ENCODE assay signal across 8 mouse cellular contexts in the genomic region with DNA sequence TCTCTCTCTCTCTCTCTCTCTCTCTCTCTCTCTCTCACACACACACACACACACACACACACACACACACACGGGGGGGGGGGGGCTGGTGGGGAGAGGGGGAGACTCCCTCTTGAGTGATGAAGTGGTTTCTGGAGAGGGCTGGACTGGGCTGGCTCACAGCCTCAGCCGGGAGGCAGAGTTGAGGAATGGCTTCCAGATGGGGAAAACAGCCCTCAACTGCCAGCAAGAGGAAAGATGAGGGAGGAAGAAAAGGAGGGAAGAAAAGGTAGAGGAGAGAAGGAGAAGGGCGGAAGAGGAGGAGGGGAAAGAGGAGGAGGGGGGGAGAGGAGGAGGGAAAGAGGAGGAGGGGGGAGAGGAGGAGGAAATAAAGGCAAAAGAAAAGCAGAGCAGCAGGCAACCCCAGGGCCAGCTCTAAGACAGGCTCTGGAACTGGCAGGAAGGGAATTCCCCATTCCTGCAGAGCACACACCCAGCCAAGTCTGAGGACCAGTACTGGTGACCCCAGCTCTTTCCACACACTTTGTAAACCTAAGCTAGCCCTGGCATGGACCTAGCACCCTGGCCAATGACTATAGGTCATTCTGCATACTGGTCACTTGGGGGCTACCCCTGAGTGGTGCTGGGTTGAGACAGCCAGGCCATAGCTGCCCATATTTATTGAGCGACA. TPM values are rescaled to one million over a fixed set of nuclear protein-coding genes. Genes with fewer than 3 reads are reported as not detected.
A peak's percentile ranks its signal among the peaks of the same experiment; 100 is the strongest.
DNase-seq lines count a peak whose midpoint lies in the region; ATAC-seq and TF ChIP-seq lines count a peak whose summit lies in the region.

No protein-coding gene starts in this region.

- peak overlapping the region; percentile 63 for H3K27ac ChIP-seq in layer of hippocampus, adult 2 months
- peak overlapping the region; percentile 40; the same call in 1 of the 2 replicates for H3K27ac ChIP-seq in forebrain, embryonic 13.5 days
- peak overlapping the region; percentile 80 for H3K27ac ChIP-seq in hindbrain, embryonic 13.5 days
- H3K27ac ChIP-seq in limb, embryonic 15.5 days: peak overlapping the region; percentile 98
- H3K27ac ChIP-seq in neural tube, embryonic 14.5 days (ENCODE audit: low read depth, low read length): peak overlapping the region; percentile 49

- 50% methylated on average over 4 of the region's 4 CpGs for WGBS in forebrain, embryonic 13.5 days
- 63% methylated on average over 3 of the region's 4 CpGs for WGBS in hindbrain, embryonic 13.5 days
- WGBS in limb, embryonic 15.5 days: 28% methylated on average over 3 of the region's 4 CpGs
- WGBS in neural tube, embryonic 14.5 days: 33% methylated on average over 4 of the region's 4 CpGs

- H3K9ac ChIP-seq in forebrain, embryonic 13.5 days: no peak overlapping the region
- no peak overlapping the region for H3K9ac ChIP-seq in hindbrain, embryonic 13.5 days
- H3K9ac ChIP-seq in limb, embryonic 15.5 days: no peak overlapping the region
- no peak overlapping the region for H3K9ac ChIP-seq in neural tube, embryonic 14.5 days (replicated peaks; ENCODE audit: low read depth, low read length)

- no peaks in the 10 kb centered on the region for H3K9me3 ChIP-seq in forebrain, embryonic 13.5 days (replicated peaks)
- no peaks in the 10 kb centered on the region for H3K9me3 ChIP-seq in hindbrain, embryonic 13.5 days
- no peaks in the 10 kb centered on the region for H3K9me3 ChIP-seq in limb, embryonic 15.5 days
- H3K9me3 ChIP-seq in neural tube, embryonic 14.5 days (ENCODE audit: control insufficient read depth, low read length): no peaks in the 10 kb centered on the region

- H3K36me3 ChIP-seq in forebrain, embryonic 13.5 days (ENCODE audit: poor library complexity, severe bottlenecking): no peaks in the 10 kb centered on the region
- H3K36me3 ChIP-seq in hindbrain, embryonic 13.5 days: no peaks in the 10 kb centered on the region
- H3K36me3 ChIP-seq in limb, embryonic 15.5 days: no peaks in the 10 kb centered on the region
- H3K36me3 ChIP-seq in neural tube, embryonic 14.5 days (ENCODE audit: control insufficient read depth, insufficient read depth, low read length): no peaks in the 10 kb centered on the region

- ATAC-seq in forebrain, embryonic 13.5 days: no peak
- ATAC-seq in hindbrain, embryonic 13.5 days (ENCODE audit: low FRiP score): 0 out of 2 replicates have a peak, but pooled peaks have one; percentile 23
- peak; percentile 83 for ATAC-seq in limb, embryonic 15.5 days (ENCODE audit: insufficient number of reproducible peaks, low FRiP score, low TSS enrichment, low read depth)
- ATAC-seq in neural tube, embryonic 14.5 days (ENCODE audit: low read depth): 0 out of 2 replicates have a peak, but pooled peaks have one; percentile 19

- no peaks in the 10 kb centered on the region for H3K27me3 ChIP-seq in forebrain, embryonic 13.5 days
- 0 out of 2 replicates have a peak, but pooled peaks cover 8% of the 10 kb centered on the region for H3K27me3 ChIP-seq in hindbrain, embryonic 13.5 days
- H3K27me3 ChIP-seq in limb, embryonic 15.5 days: no peaks in the 10 kb centered on the region
- H3K27me3 ChIP-seq in neural tube, embryonic 14.5 days (ENCODE audit: control insufficient read depth, insufficient read depth, low read length): no peaks in the 10 kb centered on the region

- no peak overlapping the region for H3K4me2 ChIP-seq in forebrain, embryonic 13.5 days
- no peak overlapping the region for H3K4me2 ChIP-seq in hindbrain, embryonic 13.5 days
- H3K4me2 ChIP-seq in limb, embryonic 15.5 days: peak overlapping the region; percentile 29; the same call in 1 of the 2 replicates
- no peak overlapping the region for H3K4me2 ChIP-seq in neural tube, embryonic 14.5 days (ENCODE audit: low read depth, low read length)

- H3K4me1 ChIP-seq in forebrain, embryonic 13.5 days: peaks cover 24% of the 10 kb centered on the region
- H3K4me1 ChIP-seq in hindbrain, embryonic 13.5 days (replicated peaks): peaks cover 32% of the 10 kb centered on the region
- H3K4me1 ChIP-seq in limb, embryonic 15.5 days: peaks cover 58% of the 10 kb centered on the region
- H3K4me1 ChIP-seq in neural tube, embryonic 14.5 days (ENCODE audit: control insufficient read depth, insufficient read depth, low read length): peaks cover 15% of the 10 kb centered on the region; the same call in 1 of the 2 replicates

- DNase-seq in layer of hippocampus, adult 2 months (ENCODE audit: low spot score in 2 of 2): no peak
- DNase-seq in layer of hippocampus, postnatal 10 days (ENCODE audit: low spot score in 2 of 2): no peak
- no peak for DNase-seq in urinary bladder, postnatal 25 days (ENCODE audit: low spot score)
- DNase-seq in right cerebral cortex, postnatal 36 days (ENCODE audit: low spot score in 2 of 2): no peak

- no peak overlapping the region for H3K4me3 ChIP-seq in layer of hippocampus, adult 2 months
- no peak overlapping the region for H3K4me3 ChIP-seq in forebrain, embryonic 13.5 days
- no peak overlapping the region for H3K4me3 ChIP-seq in hindbrain, embryonic 13.5 days
- no peak overlapping the region for H3K4me3 ChIP-seq in limb, embryonic 15.5 days
- no peak overlapping the region for H3K4me3 ChIP-seq in neural tube, embryonic 14.5 days (ENCODE audit: low read depth, low read length)

- TF ChIP-seq CTCF in layer of hippocampus, adult 2 months (conservative IDR thresholded peaks at IDR 0.05): no peak

RNA-seq across cellular contexts. Expression of a gene that starts 4.3 kb away (rescaled TPM):
- total RNA-seq in layer of hippocampus, adult 2 months (2021): under 1 TPM in 1 of 2 experiments, not detected in 1; 0.36 TPM
- total RNA-seq in layer of hippocampus, postnatal 10 days (2021): not detected
- polyA plus RNA-seq in forebrain, embryonic 13.5 days (2015; fragmentation: Nextera tagmentation; extraction: Ambion mirVana): 0.81 and 0.83 TPM in 2 replicates
- 0.65 and 1.2 TPM in 2 replicates for polyA plus RNA-seq in hindbrain, embryonic 13.5 days (2015; fragmentation: Nextera tagmentation; extraction: Ambion mirVana)
- 7.2 and 8.3 TPM in 2 replicates for polyA plus RNA-seq in limb, embryonic 15.5 days (2015; fragmentation: Nextera tagmentation; extraction: Ambion mirVana)
- 0.62 and 0.85 TPM in 2 replicates for polyA plus RNA-seq in neural tube, embryonic 14.5 days (2014; fragmentation: Nextera tagmentation; extraction: Ambion mirVana)

RNA-seq across cellular contexts. Expression of a gene that starts 40.1 kb away (rescaled TPM):
- total RNA-seq in layer of hippocampus, adult 2 months (2021): under 1 TPM; 0.28 to 0.37 TPM
- under 1 TPM; 0.27 to 0.32 TPM for total RNA-seq in layer of hippocampus, postnatal 10 days (2021)
- polyA plus RNA-seq in forebrain, embryonic 13.5 days (2015; fragmentation: Nextera tagmentation; extraction: Ambion mirVana): 0.21 TPM in 1 of 2 replicates, not detected in the other
- 0.44 and 0.48 TPM in 2 replicates for polyA plus RNA-seq in hindbrain, embryonic 13.5 days (2015; fragmentation: Nextera tagmentation; extraction: Ambion mirVana)
- 1.8 TPM in 2 replicates for polyA plus RNA-seq in limb, embryonic 15.5 days (2015; fragmentation: Nextera tagmentation; extraction: Ambion mirVana)
- 0.46 and 0.71 TPM in 2 replicates for polyA plus RNA-seq in neural tube, embryonic 14.5 days (2014; fragmentation: Nextera tagmentation; extraction: Ambion mirVana)

RNA-seq across cellular contexts. Expression of a gene that starts 43.4 kb away (rescaled TPM):
- 100 to 1,000 TPM; 419 to 448 TPM for total RNA-seq in layer of hippocampus, adult 2 months (2021)
- total RNA-seq in layer of hippocampus, postnatal 10 days (2021): 100 to 1,000 TPM; 395 to 401 TPM
- 217 and 236 TPM in 2 replicates for polyA plus RNA-seq in forebrain, embryonic 13.5 days (2015; fragmentation: Nextera tagmentation; extraction: Ambion mirVana)
- polyA plus RNA-seq in hindbrain, embryonic 13.5 days (2015; fragmentation: Nextera tagmentation; extraction: Ambion mirVana): 322 and 332 TPM in 2 replicates
- 692 and 762 TPM in 2 replicates for polyA plus RNA-seq in limb, embryonic 15.5 days (2015; fragmentation: Nextera tagmentation; extraction: Ambion mirVana)
- 456 and 461 TPM in 2 replicates for polyA plus RNA-seq in neural tube, embryonic 14.5 days (2014; fragmentation: Nextera tagmentation; extraction: Ambion mirVana)

RNA-seq across cellular contexts. Expression of a gene that starts 59.9 kb away (rescaled TPM):
- 10 to 100 TPM; 38.5 to 41.4 TPM for total RNA-seq in layer of hippocampus, adult 2 months (2021)
- total RNA-seq in layer of hippocampus, postnatal 10 days (2021): 10 to 100 TPM; 41.9 to 46.0 TPM
- polyA plus RNA-seq in forebrain, embryonic 13.5 days (2015; fragmentation: Nextera tagmentation; extraction: Ambion mirVana): 108 and 122 TPM in 2 replicates
- polyA plus RNA-seq in hindbrain, embryonic 13.5 days (2015; fragmentation: Nextera tagmentation; extraction: Ambion mirVana): 90.8 and 99.3 TPM in 2 replicates
- 97.1 and 98.8 TPM in 2 replicates for polyA plus RNA-seq in limb, embryonic 15.5 days (2015; fragmentation: Nextera tagmentation; extraction: Ambion mirVana)
- 51.5 and 71.8 TPM in 2 replicates for polyA plus RNA-seq in neural tube, embryonic 14.5 days (2014; fragmentation: Nextera tagmentation; extraction: Ambion mirVana)

Comparison
In these comparisons a context has a peak if more than half of its experiments do, and no peak if none do; other contexts are left out.
1. H3K27ac ChIP-seq: peak in every context shown above with its lines; median percentile 98 in limb, embryonic 15.5 days; 80 in hindbrain, embryonic 13.5 days; 63 in layer of hippocampus, adult 2 months; 49 in neural tube, embryonic 14.5 days; 40 in forebrain, embryonic 13.5 days.